Mouse (Mus musculus): ENCODE measurements around the gene Plcg1. TPM values are rescaled to one million over a fixed set of nuclear protein-coding genes. Genes with fewer than 3 reads are reported as not detected.

Plcg1 gene
- polyA plus RNA-seq, 1 experiment from 2014 or later: 68.0 TPM

DNA sequence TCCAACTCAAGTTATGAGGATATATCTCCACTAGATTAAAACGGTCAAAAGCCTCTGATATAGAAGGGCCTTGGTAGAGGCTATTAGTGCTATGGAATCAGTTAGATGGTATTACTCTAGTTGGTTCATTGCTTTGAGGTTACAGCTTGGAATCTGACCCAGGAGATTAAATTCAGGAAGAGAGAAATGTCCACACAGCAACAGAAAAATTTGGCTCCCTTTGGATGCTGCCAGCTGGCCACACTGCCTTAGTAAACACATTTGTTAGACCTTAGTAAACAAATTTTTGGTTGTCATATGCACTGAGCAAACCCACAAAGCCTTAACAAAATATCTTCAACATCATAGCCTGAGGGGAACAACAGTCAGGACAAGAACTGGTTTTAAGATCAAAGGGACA, 79.7 kb downstream of the Plcg1 start:
- Histone ChIP-seq H3K4me2 (no peak overlapping the region), H3K9me3 (0 out of 2 replicates have a peak, but pooled peaks cover 4% of the 10 kb centered on the region), H3K9ac (no peak overlapping the region), H3K4me1 (replicated peaks) (peaks cover 8% of the 10 kb centered on the region), H3K4me3 (no peak overlapping the region), H3K27ac (replicated peaks) (no peak overlapping the region), H3K27me3 (no peaks in the 10 kb centered on the region), H3K36me3 (peaks cover 7% of the 10 kb centered on the region)
- no peak for ATAC-seq (ENCODE audit: low read depth)
- 91% methylated on average over 1 of the region's 1 CpGs for WGBS

Other genes starting within 250 kb of the Plcg1 start
- 92.2 and 97.2 TPM in 2 replicates for gene Top1, start 85.4 kb upstream of the Plcg1 start, polyA plus RNA-seq (2015; fragmentation: Nextera tagmentation; extraction: Ambion mirVana)
- gene Zhx3, start 141.7 kb downstream of the Plcg1 start, polyA plus RNA-seq (2015; fragmentation: Nextera tagmentation; extraction: Ambion mirVana): 14.9 and 15.8 TPM in 2 replicates
- 0.29 and 0.41 TPM in 2 replicates for gene Lpin3, start 149.4 kb downstream of the Plcg1 start, polyA plus RNA-seq (2015; fragmentation: Nextera tagmentation; extraction: Ambion mirVana)
- 0.87 and 1.8 TPM in 2 replicates for gene Emilin3, start 181.0 kb downstream of the Plcg1 start, polyA plus RNA-seq (2015; fragmentation: Nextera tagmentation; extraction: Ambion mirVana)

Measured in neural tube, embryonic 13.5 days (tissue).